Mouse (Mus musculus) E14TG2a.4 (cell line): ENCODE results near the gene 9530053A07Rik.

Experiments used
- CTCF ChIP-seq: conservative IDR thresholded peaks from 2 replicates; pipeline ENCODE4 v1.5.1; 2014; ENCODE audit warnings: low read length
- NANOG ChIP-seq: IDR thresholded peaks from 2 replicates; pipeline ENCODE4 v1.6.1; 2014; ENCODE audit warnings: borderline replicate concordance, low read length, mixed read lengths
- POU5F1 ChIP-seq: IDR thresholded peaks from 2 replicates; pipeline ENCODE4 v1.6.1; 2014; ENCODE audit warnings: low read length, borderline replicate concordance

- peak; percentile 73 for TF ChIP-seq CTCF
- TF ChIP-seq POU5F1: no peak
- TF ChIP-seq NANOG: no peak
Observed at GRCm38 (mm10) chr7:28100596-28101590, 28.4 kb upstream of the 9530053A07Rik start.
